Mouse (Mus musculus): Measurements from ENCODE around the gene Elmo1. TPM values are rescaled to one million over a fixed set of nuclear protein-coding genes. Genes with fewer than 3 reads are reported as not detected.

Elmo1 gene
- total and polyA plus RNA-seq, 2 experiments, result 1.2 to 6.7 TPM

DNA sequence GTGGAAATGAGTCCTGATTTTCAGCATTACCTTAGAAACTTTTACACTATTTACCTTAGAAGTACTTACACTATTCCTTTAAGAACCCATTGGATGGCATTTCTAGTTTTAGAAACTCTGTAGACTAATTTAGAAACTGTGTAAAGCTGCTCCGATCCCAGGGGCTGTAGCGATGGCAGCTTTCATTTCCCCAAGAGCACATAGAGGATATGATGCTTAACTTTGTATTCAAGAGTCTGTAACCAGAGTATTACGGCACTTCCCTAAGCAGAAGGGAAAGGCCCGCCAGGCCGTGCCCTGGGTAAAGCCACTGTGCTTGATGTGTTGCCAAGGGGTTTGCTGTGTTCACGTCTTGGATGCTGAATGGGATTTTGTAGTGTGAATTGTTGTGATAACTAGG, 222.9 kb downstream of the Elmo1 start:
- Histone ChIP-seq H3K79me2 (ENCODE audit: control insufficient read depth, insufficient read depth, low read length) (no peaks in the 10 kb centered on the region), H3K4me1 (ENCODE audit: control insufficient read depth, insufficient read depth, low read length) (no peaks in the 10 kb centered on the region), H3K27ac (replicated peaks; ENCODE audit: insufficient read depth, low read depth, low read length) (no peak overlapping the region), H3K9ac (ENCODE audit: low read depth, low read length) (no peak overlapping the region), H3K36me3 (ENCODE audit: control insufficient read depth, insufficient read depth, low read length) (no peaks in the 10 kb centered on the region), H3K4me3 (ENCODE audit: insufficient read depth, low read depth, low read length) (no peak overlapping the region), H3K27me3 (ENCODE audit: control insufficient read depth, insufficient read depth, low read length) (no peaks in the 10 kb centered on the region)
- peak; percentile 10 for DNase-seq (ENCODE audit: extremely low read depth, low read depth, low spot score)
- TF ChIP-seq POLR2A (IDR thresholded peaks at IDR 0.05; ENCODE audit: extremely low read depth, insufficient read depth, low read length) (no peak), CTCF (IDR thresholded peaks at IDR 0.05; ENCODE audit: low read depth, low read length) (no peak)
- WGBS, result 87% methylated on average over 6 of the region's 6 CpGs

DNA sequence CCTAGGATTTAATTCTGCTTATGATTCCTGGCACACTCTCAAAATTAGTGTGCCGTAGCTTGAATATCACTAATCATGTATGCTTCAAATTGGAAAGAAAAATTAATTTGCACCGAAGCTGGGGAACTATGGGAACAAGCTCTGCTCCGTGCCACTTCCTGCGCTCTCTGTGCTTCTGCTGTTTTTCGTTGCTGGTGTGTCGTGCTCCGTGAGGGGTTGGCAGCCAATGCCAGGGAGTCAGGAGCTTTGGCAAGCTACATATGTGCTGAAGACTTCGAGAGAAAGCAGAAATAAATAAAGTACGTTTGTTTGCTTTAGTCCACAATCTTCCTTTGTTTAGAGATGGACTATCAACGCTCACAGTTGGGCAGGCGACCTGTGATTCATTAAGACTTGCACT, 225.7 kb downstream of the Elmo1 start:
- no peak for DNase-seq (ENCODE audit: extremely low read depth, low read depth, low spot score)
- Histone ChIP-seq H3K27me3 (ENCODE audit: control insufficient read depth, insufficient read depth, low read length) (no peaks in the 10 kb centered on the region), H3K9ac (ENCODE audit: low read depth, low read length) (no peak overlapping the region), H3K4me3 (ENCODE audit: insufficient read depth, low read depth, low read length) (no peak overlapping the region), H3K4me1 (ENCODE audit: control insufficient read depth, insufficient read depth, low read length) (no peaks in the 10 kb centered on the region), H3K27ac (replicated peaks; ENCODE audit: insufficient read depth, low read depth, low read length) (no peak overlapping the region), H3K79me2 (ENCODE audit: control insufficient read depth, insufficient read depth, low read length) (no peaks in the 10 kb centered on the region), H3K36me3 (ENCODE audit: control insufficient read depth, insufficient read depth, low read length) (no peaks in the 10 kb centered on the region)
- TF ChIP-seq CTCF (IDR thresholded peaks at IDR 0.05; ENCODE audit: low read depth, low read length) (no peak), POLR2A (IDR thresholded peaks at IDR 0.05; ENCODE audit: extremely low read depth, insufficient read depth, low read length) (no peak)
- WGBS, result 86% methylated on average over 11 of the region's 11 CpGs

DNA sequence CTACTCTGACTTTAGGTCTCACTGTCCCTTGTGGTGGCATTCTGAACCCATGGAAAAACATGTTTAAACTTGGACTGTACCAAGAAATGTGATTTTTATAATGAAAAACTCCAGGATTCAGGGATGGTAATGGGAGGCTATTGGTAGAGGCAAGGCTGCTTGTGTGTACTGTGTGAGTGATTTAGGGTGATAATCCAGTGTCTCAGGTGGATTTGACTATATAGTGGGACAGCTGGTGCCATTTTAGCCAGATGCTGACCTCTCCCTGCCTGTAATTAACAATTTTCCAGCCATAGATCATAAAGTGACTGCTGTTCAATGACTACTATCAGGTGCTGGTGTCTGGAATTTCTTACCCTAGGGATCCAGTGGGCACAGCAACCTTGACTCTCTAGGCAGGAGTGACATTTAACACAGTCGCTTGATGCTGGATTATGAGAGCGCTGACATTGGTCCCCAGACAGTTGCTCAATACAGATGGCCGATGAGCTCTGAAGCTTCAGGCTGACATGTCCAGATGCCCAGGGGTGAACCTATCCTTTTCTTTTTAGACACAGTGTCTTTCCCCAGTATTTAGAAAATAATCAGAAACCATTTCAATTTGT, 228.3 kb downstream of the Elmo1 start:
- TF ChIP-seq CTCF (IDR thresholded peaks at IDR 0.05; ENCODE audit: low read depth, low read length), result no peak
- TF ChIP-seq POLR2A (IDR thresholded peaks at IDR 0.05; ENCODE audit: extremely low read depth, insufficient read depth, low read length), result no peak
- Histone ChIP-seq H3K79me2 (ENCODE audit: control insufficient read depth, insufficient read depth, low read length) (no peaks in the 10 kb centered on the region), H3K4me1 (ENCODE audit: control insufficient read depth, insufficient read depth, low read length) (no peaks in the 10 kb centered on the region), H3K27me3 (ENCODE audit: control insufficient read depth, insufficient read depth, low read length) (no peaks in the 10 kb centered on the region), H3K36me3 (ENCODE audit: control insufficient read depth, insufficient read depth, low read length) (no peaks in the 10 kb centered on the region), H3K9ac (ENCODE audit: low read depth, low read length) (no peak overlapping the region), H3K27ac (replicated peaks; ENCODE audit: insufficient read depth, low read depth, low read length) (no peak overlapping the region), H3K4me3 (ENCODE audit: insufficient read depth, low read depth, low read length) (no peak overlapping the region)
- no peak for DNase-seq (ENCODE audit: extremely low read depth, low read depth, low spot score)
- 93% methylated on average over 3 of the region's 3 CpGs for WGBS

DNA sequence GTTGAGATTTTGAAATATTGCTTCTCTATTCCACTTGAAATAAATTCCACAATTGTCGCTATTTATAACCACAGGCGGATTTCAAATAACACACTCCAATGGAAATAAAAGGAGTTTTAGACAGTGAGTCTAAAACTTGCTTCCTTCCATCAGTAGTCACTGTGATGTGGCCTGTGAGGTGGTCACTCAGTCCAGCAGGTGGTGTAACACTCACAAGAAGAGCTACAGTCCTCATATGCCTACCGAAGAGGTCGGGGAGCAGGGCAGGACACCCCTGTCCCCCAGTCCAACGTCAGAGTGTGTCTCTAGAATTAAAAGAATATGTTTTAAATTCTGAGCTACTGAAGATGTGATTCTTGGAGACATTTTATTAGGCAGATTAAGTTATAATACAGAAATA, 229.8 kb downstream of the Elmo1 start:
- Histone ChIP-seq H3K36me3 (ENCODE audit: control insufficient read depth, insufficient read depth, low read length) (no peaks in the 10 kb centered on the region), H3K27me3 (ENCODE audit: control insufficient read depth, insufficient read depth, low read length) (no peaks in the 10 kb centered on the region), H3K27ac (replicated peaks; ENCODE audit: insufficient read depth, low read depth, low read length) (no peak overlapping the region), H3K9ac (ENCODE audit: low read depth, low read length) (no peak overlapping the region), H3K79me2 (ENCODE audit: control insufficient read depth, insufficient read depth, low read length) (no peaks in the 10 kb centered on the region), H3K4me1 (ENCODE audit: control insufficient read depth, insufficient read depth, low read length) (no peaks in the 10 kb centered on the region), H3K4me3 (ENCODE audit: insufficient read depth, low read depth, low read length) (no peak overlapping the region)
- 88% methylated on average over 5 of the region's 5 CpGs for WGBS
- no peak for TF ChIP-seq POLR2A (IDR thresholded peaks at IDR 0.05; ENCODE audit: extremely low read depth, insufficient read depth, low read length)
- no peak for TF ChIP-seq CTCF (IDR thresholded peaks at IDR 0.05; ENCODE audit: low read depth, low read length)
- DNase-seq (ENCODE audit: extremely low read depth, low read depth, low spot score), result no peak

DNA sequence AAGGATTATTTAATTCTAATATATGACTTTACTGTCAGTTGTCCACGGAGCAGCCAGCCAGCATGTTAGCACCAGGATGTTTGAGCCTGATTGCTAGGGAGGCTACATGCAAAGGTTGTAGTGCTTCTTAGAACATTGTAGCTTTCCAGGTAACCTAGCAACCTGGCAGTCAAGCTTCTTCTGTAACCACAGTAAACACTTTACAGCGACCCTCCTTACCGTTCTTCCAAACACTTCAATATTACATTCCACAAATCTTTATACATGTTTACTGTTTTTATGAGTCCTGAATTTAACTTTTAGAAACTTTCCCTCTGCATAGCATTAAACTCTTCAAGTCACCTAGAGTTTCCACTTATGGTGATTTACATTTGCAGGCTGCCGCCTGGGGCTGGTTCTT, 233.1 kb downstream of the Elmo1 start:
- Histone ChIP-seq H3K9ac (ENCODE audit: low read depth, low read length) (no peak overlapping the region), H3K27me3 (ENCODE audit: control insufficient read depth, insufficient read depth, low read length) (no peaks in the 10 kb centered on the region), H3K4me1 (ENCODE audit: control insufficient read depth, insufficient read depth, low read length) (no peaks in the 10 kb centered on the region), H3K4me3 (ENCODE audit: insufficient read depth, low read depth, low read length) (no peak overlapping the region), H3K79me2 (ENCODE audit: control insufficient read depth, insufficient read depth, low read length) (no peaks in the 10 kb centered on the region), H3K27ac (replicated peaks; ENCODE audit: insufficient read depth, low read depth, low read length) (no peak overlapping the region), H3K36me3 (ENCODE audit: control insufficient read depth, insufficient read depth, low read length) (no peaks in the 10 kb centered on the region)
- no peak for DNase-seq (ENCODE audit: extremely low read depth, low read depth, low spot score)
- TF ChIP-seq CTCF (IDR thresholded peaks at IDR 0.05; ENCODE audit: low read depth, low read length) (no peak), POLR2A (IDR thresholded peaks at IDR 0.05; ENCODE audit: extremely low read depth, insufficient read depth, low read length) (no peak)
- WGBS, result 91% methylated on average over 4 of the region's 4 CpGs

DNA sequence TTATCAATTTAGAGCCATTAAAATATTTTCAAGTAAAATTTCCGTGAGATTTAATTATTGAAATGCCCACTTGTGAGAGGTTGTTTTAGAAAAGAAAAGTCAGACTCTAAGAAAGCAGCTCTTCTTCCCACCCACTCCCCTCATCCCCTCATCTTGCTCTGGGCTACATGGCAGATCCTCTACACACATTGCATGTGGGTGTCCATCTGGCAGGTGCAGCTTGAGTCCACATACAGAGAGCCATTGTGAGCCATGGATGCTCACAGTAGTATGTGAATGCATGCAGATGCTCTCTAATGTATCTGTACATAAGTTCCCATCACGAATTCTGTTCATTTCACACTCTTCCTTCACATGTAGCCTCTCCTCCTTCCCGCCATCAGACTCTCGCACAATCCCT, 236.7 kb downstream of the Elmo1 start:
- Histone ChIP-seq H3K36me3 (ENCODE audit: control insufficient read depth, insufficient read depth, low read length) (no peaks in the 10 kb centered on the region), H3K79me2 (ENCODE audit: control insufficient read depth, insufficient read depth, low read length) (no peaks in the 10 kb centered on the region), H3K27me3 (ENCODE audit: control insufficient read depth, insufficient read depth, low read length) (no peaks in the 10 kb centered on the region), H3K27ac (replicated peaks; ENCODE audit: insufficient read depth, low read depth, low read length) (no peak overlapping the region), H3K4me3 (ENCODE audit: insufficient read depth, low read depth, low read length) (no peak overlapping the region), H3K4me1 (ENCODE audit: control insufficient read depth, insufficient read depth, low read length) (no peaks in the 10 kb centered on the region), H3K9ac (ENCODE audit: low read depth, low read length) (no peak overlapping the region)
- no peak for DNase-seq (ENCODE audit: extremely low read depth, low read depth, low spot score)
- WGBS, result 91% methylated on average over 4 of the region's 4 CpGs
- TF ChIP-seq CTCF (IDR thresholded peaks at IDR 0.05; ENCODE audit: low read depth, low read length) (no peak), POLR2A (IDR thresholded peaks at IDR 0.05; ENCODE audit: extremely low read depth, insufficient read depth, low read length) (no peak)

Measured in liver, adult 2 months (tissue).